Mouse (Mus musculus): ENCODE measurements around the gene Fam166b. TPM values are rescaled to one million over a fixed set of nuclear protein-coding genes. Genes with fewer than 3 reads are reported as not detected.

The Fam166b gene
- polyA plus RNA-seq, 2 experiments = not detected

- H3K9ac ChIP-seq (replicated peaks) = no peak overlapping the region
- no peak overlapping the region for H3K27ac ChIP-seq
- peaks cover 12% of the 10 kb centered on the region for H3K27me3 ChIP-seq (ENCODE audit: control insufficient read depth, insufficient read depth, low read length)
- 57% methylated on average over 1 of the region's 1 CpGs for WGBS (ENCODE audit: insufficient replicate concordance)
- no peaks in the 10 kb centered on the region for H3K9me3 ChIP-seq (ENCODE audit: control insufficient read depth, low read length)
- TF ChIP-seq EP300 (IDR thresholded peaks at IDR 0.05; ENCODE audit: low read depth) (no peak), CTCF (IDR thresholded peaks at IDR 0.05; ENCODE audit: low read depth) (no peak)
- no peak overlapping the region for H3K4me2 ChIP-seq (ENCODE audit: low read depth)
- DNase-seq (ENCODE audit: low read depth in 3 of 3, low spot score in 3 of 3) (no peak), ATAC-seq (ENCODE audit: insufficient read depth) (no peak)
- no peaks in the 10 kb centered on the region for H3K36me3 ChIP-seq (replicated peaks; ENCODE audit: control insufficient read depth, insufficient read depth, low read depth)
- no peak overlapping the region for H3K4me3 ChIP-seq (ENCODE audit: insufficient read depth in 1 of 2, low read depth in 2 of 2, low read length in 2 of 2)
- H3K4me1 ChIP-seq (replicated peaks; ENCODE audit: control insufficient read depth in 2 of 2, insufficient read depth in 2 of 2, low read length in 1 of 2) = no peaks in the 10 kb centered on the region
Measured at GRCm38 (mm10) chr4:43432832-43433231, 3.9 kb upstream of the Fam166b start.

- DNase-seq (ENCODE audit: low read depth in 3 of 3, low spot score in 3 of 3) (peak; percentile 58 to 69 (median 65)), ATAC-seq (ENCODE audit: insufficient read depth) (no peak)
- Histone ChIP-seq H3K4me3 (ENCODE audit: insufficient read depth in 1 of 2, low read depth in 2 of 2, low read length in 2 of 2) (no peak overlapping the region), H3K36me3 (replicated peaks; ENCODE audit: control insufficient read depth, insufficient read depth, low read depth) (no peaks in the 10 kb centered on the region), H3K9me3 (ENCODE audit: control insufficient read depth, low read length) (no peaks in the 10 kb centered on the region), H3K4me2 (ENCODE audit: low read depth) (no peak overlapping the region), H3K27ac (no peak overlapping the region), H3K4me1 (replicated peaks; ENCODE audit: control insufficient read depth in 2 of 2, insufficient read depth in 2 of 2, low read length in 1 of 2) (no peaks in the 10 kb centered on the region), H3K9ac (replicated peaks) (no peak overlapping the region), H3K27me3 (ENCODE audit: control insufficient read depth, insufficient read depth, low read length) (peaks cover 23% of the 10 kb centered on the region)
- 5% methylated on average over 4 of the region's 4 CpGs for WGBS (ENCODE audit: insufficient replicate concordance)
- TF ChIP-seq CTCF (IDR thresholded peaks at IDR 0.05; ENCODE audit: low read depth) (peak; percentile 90), EP300 (IDR thresholded peaks at IDR 0.05; ENCODE audit: low read depth) (no peak)
Measured at GRCm38 (mm10) chr4:43431690-43432089, 2.8 kb upstream of the Fam166b start.

- DNase-seq (ENCODE audit: low read depth in 3 of 3, low spot score in 3 of 3) = no peak
- TF ChIP-seq CTCF (IDR thresholded peaks at IDR 0.05; ENCODE audit: low read depth) = no peak
- H3K27me3 ChIP-seq (ENCODE audit: control insufficient read depth, insufficient read depth, low read length) = peaks cover 40% of the 10 kb centered on the region
Measured at GRCm38 (mm10) chr4:43428180-43428861, 613 bp downstream of the Fam166b start.

GRCm38 (mm10) chr4:43427501-43428179, 1.3 kb downstream of the Fam166b start:
- WGBS (ENCODE audit: insufficient replicate concordance) = 13% methylated on average over 23 of the region's 23 CpGs
- Histone ChIP-seq H3K36me3 (replicated peaks; ENCODE audit: control insufficient read depth, insufficient read depth, low read depth) (no peaks in the 10 kb centered on the region), H3K27me3 (ENCODE audit: control insufficient read depth, insufficient read depth, low read length) (peaks cover 40% of the 10 kb centered on the region), H3K4me3 (ENCODE audit: insufficient read depth in 1 of 2, low read depth in 2 of 2, low read length in 2 of 2) (no peak overlapping the region), H3K27ac (no peak overlapping the region), H3K9me3 (ENCODE audit: control insufficient read depth, low read length) (no peaks in the 10 kb centered on the region), H3K9ac (replicated peaks) (no peak overlapping the region), H3K4me1 (replicated peaks; ENCODE audit: control insufficient read depth in 2 of 2, insufficient read depth in 2 of 2, low read length in 1 of 2) (no peaks in the 10 kb centered on the region), H3K4me2 (ENCODE audit: low read depth) (no peak overlapping the region)
- no peak for DNase-seq (ENCODE audit: low read depth in 3 of 3, low spot score in 3 of 3)
- no peak for ATAC-seq (ENCODE audit: insufficient read depth)
- no peak for TF ChIP-seq EP300 (IDR thresholded peaks at IDR 0.05; ENCODE audit: low read depth)
- no peak for TF ChIP-seq CTCF (IDR thresholded peaks at IDR 0.05; ENCODE audit: low read depth)

More at GRCm38 (mm10) chr4:43428180-43428861, 613 bp downstream of the Fam166b start:
- ATAC-seq (ENCODE audit: insufficient read depth) = no peak
- H3K4me1 ChIP-seq (replicated peaks; ENCODE audit: control insufficient read depth in 2 of 2, insufficient read depth in 2 of 2, low read length in 1 of 2) = no peaks in the 10 kb centered on the region
- no peaks in the 10 kb centered on the region for H3K9me3 ChIP-seq (ENCODE audit: control insufficient read depth, low read length)
- H3K4me2 ChIP-seq (ENCODE audit: low read depth) = no peak overlapping the region
- no peak overlapping the region for H3K4me3 ChIP-seq (ENCODE audit: insufficient read depth in 1 of 2, low read depth in 2 of 2, low read length in 2 of 2)
- no peak overlapping the region for H3K9ac ChIP-seq (replicated peaks)
- no peak overlapping the region for H3K27ac ChIP-seq
- no peaks in the 10 kb centered on the region for H3K36me3 ChIP-seq (replicated peaks; ENCODE audit: control insufficient read depth, insufficient read depth, low read depth)
- 25% methylated on average over 16 of the region's 16 CpGs for WGBS (ENCODE audit: insufficient replicate concordance)

- TF ChIP-seq EP300 (IDR thresholded peaks at IDR 0.05; ENCODE audit: low read depth) (no peak), CTCF (IDR thresholded peaks at IDR 0.05; ENCODE audit: low read depth) (no peak)
- peaks cover 40% of the 10 kb centered on the region for H3K27me3 ChIP-seq (ENCODE audit: control insufficient read depth, insufficient read depth, low read length)
- WGBS (ENCODE audit: insufficient replicate concordance) = 47% methylated on average over 10 of the region's 10 CpGs
Measured at GRCm38 (mm10) chr4:43426487-43426886, 2.4 kb downstream of the Fam166b start.

More at GRCm38 (mm10) chr4:43426487-43426886, 2.4 kb downstream of the Fam166b start:
- no peak for ATAC-seq (ENCODE audit: insufficient read depth)
- Histone ChIP-seq H3K4me1 (replicated peaks; ENCODE audit: control insufficient read depth in 2 of 2, insufficient read depth in 2 of 2, low read length in 1 of 2) (no peaks in the 10 kb centered on the region), H3K36me3 (replicated peaks; ENCODE audit: control insufficient read depth, insufficient read depth, low read depth) (no peaks in the 10 kb centered on the region), H3K27ac (no peak overlapping the region), H3K9me3 (ENCODE audit: control insufficient read depth, low read length) (no peaks in the 10 kb centered on the region), H3K9ac (replicated peaks) (no peak overlapping the region), H3K4me3 (ENCODE audit: insufficient read depth in 1 of 2, low read depth in 2 of 2, low read length in 2 of 2) (no peak overlapping the region), H3K4me2 (ENCODE audit: low read depth) (no peak overlapping the region)
- DNase-seq (ENCODE audit: low read depth in 3 of 3, low spot score in 3 of 3) = no peak
